Mouse (Mus musculus): Measurements from ENCODE around the gene Foxo1. TPM values are rescaled to one million over a fixed set of nuclear protein-coding genes. Genes with fewer than 3 reads are reported as not detected.

Foxo1 gene
- polyA plus RNA-seq, 2 experiments: 1.0 to 1.4 TPM

DNA sequence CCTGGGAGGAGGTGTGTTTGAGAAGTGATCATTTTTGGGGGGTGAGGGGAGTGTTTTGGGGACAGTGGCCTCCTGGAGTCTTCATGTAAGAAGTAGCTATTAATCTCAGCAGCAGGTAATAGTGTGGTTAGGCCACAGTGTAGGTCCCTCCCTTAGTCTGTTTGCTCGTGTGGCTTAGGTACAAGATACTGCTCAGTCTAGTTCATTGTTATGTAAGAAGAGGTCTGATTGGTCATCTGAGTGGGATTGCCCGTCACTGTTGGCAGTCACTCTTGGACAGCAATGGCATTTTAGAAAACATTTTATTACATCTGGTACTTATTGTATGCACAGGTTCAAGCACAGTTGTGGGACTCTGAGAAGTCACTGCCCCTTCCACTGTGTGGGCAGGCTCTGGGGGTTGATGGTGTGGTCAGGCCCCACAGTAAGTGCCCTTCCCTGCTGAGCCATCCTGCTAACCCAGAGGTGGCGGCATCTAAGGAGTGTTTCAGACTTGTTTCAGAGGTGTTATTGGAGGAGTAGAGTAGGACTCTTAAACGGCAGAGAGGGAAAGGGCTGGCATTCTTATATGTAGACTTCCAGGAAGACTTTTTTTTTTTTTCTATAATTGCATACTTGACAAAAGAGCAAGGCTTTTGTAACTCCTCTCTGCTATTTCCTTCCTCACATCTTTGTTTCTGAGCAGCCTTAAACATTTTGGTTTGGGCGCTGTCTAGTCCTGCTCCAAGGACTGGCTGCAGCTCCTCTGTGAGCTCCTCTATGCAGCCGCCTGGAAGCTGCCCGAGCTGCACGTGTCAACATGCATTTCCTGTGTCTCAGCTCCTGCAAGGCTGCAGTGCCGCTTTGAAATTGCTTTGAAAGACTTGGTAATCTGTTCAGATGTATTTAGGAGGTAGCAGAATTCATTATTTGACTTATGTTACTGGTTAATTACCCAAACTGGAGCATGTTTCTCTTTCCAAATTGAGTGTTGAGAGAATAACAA is 54.6 kb downstream of the Foxo1 start:
- H3K27me3 ChIP-seq (ENCODE audit: control insufficient read depth, insufficient read depth, low read length): no peaks in the 10 kb centered on the region
- no peak overlapping the region for H3K9ac ChIP-seq (replicated peaks)
- TF ChIP-seq EP300 (IDR thresholded peaks at IDR 0.05; ENCODE audit: low read depth): no peak
- no peak for TF ChIP-seq CTCF (IDR thresholded peaks at IDR 0.05; ENCODE audit: low read depth)
- ATAC-seq (ENCODE audit: insufficient read depth) (no peak), DNase-seq (ENCODE audit: low read depth in 3 of 3, low spot score in 3 of 3) (no peak)
- no peaks in the 10 kb centered on the region for H3K36me3 ChIP-seq (replicated peaks; ENCODE audit: control insufficient read depth, insufficient read depth, low read depth)
- peaks cover 0 to 4% of the 10 kb centered on the region in 2 experiments; a peak in 3 of 4 replicates for H3K4me1 ChIP-seq (replicated peaks; ENCODE audit: control insufficient read depth in 2 of 2, insufficient read depth in 2 of 2, low read length in 1 of 2)
- WGBS (ENCODE audit: insufficient replicate concordance): 18% methylated on average over 9 of the region's 9 CpGs
- H3K4me2 ChIP-seq (ENCODE audit: low read depth): no peak overlapping the region
- H3K27ac ChIP-seq: no peak overlapping the region
- no peaks in the 10 kb centered on the region for H3K9me3 ChIP-seq (ENCODE audit: control insufficient read depth, low read length)
- no peak overlapping the region for H3K4me3 ChIP-seq (ENCODE audit: insufficient read depth in 1 of 2, low read depth in 2 of 2, low read length in 2 of 2)

DNA sequence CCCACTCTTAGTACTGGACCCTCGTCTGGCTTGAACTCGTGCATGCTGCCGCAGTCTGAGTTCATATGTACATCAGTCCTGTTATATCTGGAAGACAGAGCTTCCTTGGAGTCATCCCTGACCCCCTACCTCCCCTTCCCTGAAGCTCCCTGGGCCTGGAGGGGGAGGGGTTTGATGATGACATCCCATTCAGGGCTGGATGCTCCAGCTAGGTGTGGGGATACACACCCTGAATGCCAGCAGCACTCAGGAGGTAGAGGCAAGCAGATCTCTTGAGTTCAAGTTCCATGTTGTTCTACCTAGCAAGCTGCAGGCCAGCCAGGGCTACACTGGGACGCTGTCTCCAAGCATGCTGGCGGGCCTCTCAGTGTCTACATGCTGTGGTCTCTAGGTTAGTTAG is 56.9 kb downstream of the Foxo1 start:
- Histone ChIP-seq H3K9me3 (ENCODE audit: control insufficient read depth, low read length) (no peaks in the 10 kb centered on the region), H3K4me2 (ENCODE audit: low read depth) (no peak overlapping the region), H3K4me1 (replicated peaks; ENCODE audit: control insufficient read depth in 2 of 2, insufficient read depth in 2 of 2, low read length in 1 of 2) (peaks cover 0 to 4% of the 10 kb centered on the region in 2 experiments; a peak in 3 of 4 replicates), H3K27me3 (ENCODE audit: control insufficient read depth, insufficient read depth, low read length) (no peaks in the 10 kb centered on the region), H3K36me3 (replicated peaks; ENCODE audit: control insufficient read depth, insufficient read depth, low read depth) (no peaks in the 10 kb centered on the region), H3K9ac (replicated peaks) (no peak overlapping the region), H3K4me3 (ENCODE audit: insufficient read depth in 1 of 2, low read depth in 2 of 2, low read length in 2 of 2) (no peak overlapping the region), H3K27ac (no peak overlapping the region)
- no peak for ATAC-seq (ENCODE audit: insufficient read depth)
- WGBS (ENCODE audit: insufficient replicate concordance): 73% methylated on average over 5 of the region's 5 CpGs
- no peak for DNase-seq (ENCODE audit: low read depth in 3 of 3, low spot score in 3 of 3)
- TF ChIP-seq CTCF (IDR thresholded peaks at IDR 0.05; ENCODE audit: low read depth) (no peak), EP300 (IDR thresholded peaks at IDR 0.05; ENCODE audit: low read depth) (no peak)

DNA sequence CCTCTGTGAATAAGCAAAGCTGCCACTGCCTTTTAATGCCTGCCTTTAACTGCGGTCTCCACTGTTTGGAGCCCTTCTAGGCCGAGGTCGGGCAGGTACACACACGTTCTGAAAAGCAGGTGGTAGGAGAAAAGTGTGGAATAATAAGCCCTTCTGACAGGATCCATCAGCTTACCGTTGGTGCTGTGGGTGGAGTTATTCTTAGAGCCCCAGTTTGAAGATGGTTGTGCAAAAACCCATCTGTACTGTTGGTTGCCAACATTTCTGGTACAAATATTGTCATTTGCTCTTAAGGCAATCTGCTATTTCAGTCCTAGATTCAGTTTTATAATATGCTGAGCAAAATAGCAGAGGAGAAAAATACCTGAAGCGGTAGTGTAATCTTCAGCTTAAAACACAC is 58.6 kb downstream of the Foxo1 start:
- 68% methylated on average over 6 of the region's 6 CpGs for WGBS (ENCODE audit: insufficient replicate concordance)
- Histone ChIP-seq H3K4me3 (ENCODE audit: insufficient read depth in 1 of 2, low read depth in 2 of 2, low read length in 2 of 2) (no peak overlapping the region), H3K27ac (no peak overlapping the region), H3K9ac (replicated peaks) (no peak overlapping the region), H3K27me3 (ENCODE audit: control insufficient read depth, insufficient read depth, low read length) (no peaks in the 10 kb centered on the region), H3K4me2 (ENCODE audit: low read depth) (no peak overlapping the region), H3K9me3 (ENCODE audit: control insufficient read depth, low read length) (no peaks in the 10 kb centered on the region), H3K36me3 (replicated peaks; ENCODE audit: control insufficient read depth, insufficient read depth, low read depth) (no peaks in the 10 kb centered on the region), H3K4me1 (replicated peaks; ENCODE audit: control insufficient read depth in 2 of 2, insufficient read depth in 2 of 2, low read length in 1 of 2) (peaks cover 0 to 4% of the 10 kb centered on the region in 2 experiments; a peak in 3 of 4 replicates)
- ATAC-seq (ENCODE audit: insufficient read depth) (no peak), DNase-seq (ENCODE audit: low read depth in 3 of 3, low spot score in 3 of 3) (no peak)
- TF ChIP-seq CTCF (IDR thresholded peaks at IDR 0.05; ENCODE audit: low read depth) (no peak), EP300 (IDR thresholded peaks at IDR 0.05; ENCODE audit: low read depth) (no peak)

DNA sequence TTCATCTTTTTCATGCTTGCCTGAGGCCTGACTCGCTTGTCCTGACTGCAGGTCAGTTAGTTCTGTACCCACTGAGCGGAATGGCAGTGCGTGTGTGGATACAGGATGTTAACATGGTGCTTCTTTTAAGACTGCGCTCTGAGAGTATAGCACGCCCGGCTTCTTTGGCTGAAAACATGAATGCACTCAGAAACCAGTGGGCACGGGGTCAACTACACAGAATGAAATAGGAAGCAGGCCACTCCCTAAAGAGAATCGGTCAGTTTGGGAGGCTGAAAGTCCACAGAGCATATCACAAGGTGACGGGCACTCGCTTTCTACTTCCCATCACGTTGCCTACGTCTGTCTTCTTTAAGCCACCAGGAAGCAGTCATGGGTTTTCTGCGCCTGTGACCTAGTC is 59.0 kb downstream of the Foxo1 start:
- 63% methylated on average over 13 of the region's 13 CpGs for WGBS (ENCODE audit: insufficient replicate concordance)
- DNase-seq (ENCODE audit: low read depth in 3 of 3, low spot score in 3 of 3): no peak
- no peak overlapping the region for H3K27ac ChIP-seq
- no peak overlapping the region for H3K4me2 ChIP-seq (ENCODE audit: low read depth)
- no peaks in the 10 kb centered on the region for H3K36me3 ChIP-seq (replicated peaks; ENCODE audit: control insufficient read depth, insufficient read depth, low read depth)
- TF ChIP-seq EP300 (IDR thresholded peaks at IDR 0.05; ENCODE audit: low read depth): no peak
- no peak for TF ChIP-seq CTCF (IDR thresholded peaks at IDR 0.05; ENCODE audit: low read depth)
- H3K27me3 ChIP-seq (ENCODE audit: control insufficient read depth, insufficient read depth, low read length): no peaks in the 10 kb centered on the region
- H3K4me3 ChIP-seq (ENCODE audit: insufficient read depth in 1 of 2, low read depth in 2 of 2, low read length in 2 of 2): no peak overlapping the region
- no peaks in the 10 kb centered on the region for H3K9me3 ChIP-seq (ENCODE audit: control insufficient read depth, low read length)
- ATAC-seq (ENCODE audit: insufficient read depth): no peak
- H3K9ac ChIP-seq (replicated peaks): no peak overlapping the region
- H3K4me1 ChIP-seq (replicated peaks; ENCODE audit: control insufficient read depth in 2 of 2, insufficient read depth in 2 of 2, low read length in 1 of 2): peaks cover 0 to 4% of the 10 kb centered on the region in 2 experiments; a peak in 3 of 4 replicates

DNA sequence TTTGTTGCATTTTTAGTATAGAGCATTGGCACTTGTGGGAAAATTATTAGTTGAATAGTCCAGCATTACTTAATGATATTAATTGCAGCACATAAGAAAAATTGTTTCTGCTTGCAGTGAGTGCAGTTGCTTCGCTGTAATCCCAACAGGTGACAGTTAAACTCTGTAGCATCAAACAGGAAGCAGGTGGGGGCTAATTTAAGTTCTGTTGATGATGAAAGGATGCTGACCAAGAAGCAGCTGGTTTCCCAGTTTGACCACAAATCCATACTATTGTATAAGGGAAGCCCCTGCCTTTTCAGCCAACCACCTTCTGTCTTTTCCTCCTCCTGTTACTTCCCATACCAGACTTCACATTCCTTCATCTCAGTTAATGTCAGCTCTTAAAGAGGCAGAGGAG is 63.6 kb downstream of the Foxo1 start:
- Histone ChIP-seq H3K27ac (no peak overlapping the region), H3K9me3 (ENCODE audit: control insufficient read depth, low read length) (no peaks in the 10 kb centered on the region), H3K4me2 (ENCODE audit: low read depth) (no peak overlapping the region), H3K27me3 (ENCODE audit: control insufficient read depth, insufficient read depth, low read length) (no peaks in the 10 kb centered on the region), H3K4me1 (replicated peaks; ENCODE audit: control insufficient read depth in 2 of 2, insufficient read depth in 2 of 2, low read length in 1 of 2) (no peaks in the 10 kb centered on the region), H3K9ac (replicated peaks) (no peak overlapping the region), H3K4me3 (ENCODE audit: insufficient read depth in 1 of 2, low read depth in 2 of 2, low read length in 2 of 2) (no peak overlapping the region), H3K36me3 (replicated peaks; ENCODE audit: control insufficient read depth, insufficient read depth, low read depth) (no peaks in the 10 kb centered on the region)
- ATAC-seq (ENCODE audit: insufficient read depth) (no peak), DNase-seq (ENCODE audit: low read depth in 3 of 3, low spot score in 3 of 3) (no peak)
- 30% methylated on average over 1 of the region's 1 CpGs for WGBS (ENCODE audit: insufficient replicate concordance)
- no peak for TF ChIP-seq EP300 (IDR thresholded peaks at IDR 0.05; ENCODE audit: low read depth)

All from liver, embryonic 14.5 days (tissue).